Mouse (Mus musculus): ENCODE data around the gene Madcam1. TPM values are rescaled to one million over a fixed set of nuclear protein-coding genes. Genes with fewer than 3 reads are reported as not detected.

Gene Madcam1
- total RNA-seq, 2 experiments from 2014 or later, result not detected

- Histone ChIP-seq H3K4me3 (no peak within 1 kb of the TSS), H3K27ac (no peak within 1 kb of the TSS)
- no peak for DNase-seq (ENCODE audit: low spot score in 2 of 2)
- TF ChIP-seq CTCF (conservative IDR thresholded peaks at IDR 0.05), result no peak
Measured at GRCm38 (mm10) chr10:79645711-79646110, 18.6 kb upstream of the Madcam1 start, which contains the start of gene Odf3l2. Gene Odf3l2 (minus strand): TSS chr10:79645738.

DNA sequence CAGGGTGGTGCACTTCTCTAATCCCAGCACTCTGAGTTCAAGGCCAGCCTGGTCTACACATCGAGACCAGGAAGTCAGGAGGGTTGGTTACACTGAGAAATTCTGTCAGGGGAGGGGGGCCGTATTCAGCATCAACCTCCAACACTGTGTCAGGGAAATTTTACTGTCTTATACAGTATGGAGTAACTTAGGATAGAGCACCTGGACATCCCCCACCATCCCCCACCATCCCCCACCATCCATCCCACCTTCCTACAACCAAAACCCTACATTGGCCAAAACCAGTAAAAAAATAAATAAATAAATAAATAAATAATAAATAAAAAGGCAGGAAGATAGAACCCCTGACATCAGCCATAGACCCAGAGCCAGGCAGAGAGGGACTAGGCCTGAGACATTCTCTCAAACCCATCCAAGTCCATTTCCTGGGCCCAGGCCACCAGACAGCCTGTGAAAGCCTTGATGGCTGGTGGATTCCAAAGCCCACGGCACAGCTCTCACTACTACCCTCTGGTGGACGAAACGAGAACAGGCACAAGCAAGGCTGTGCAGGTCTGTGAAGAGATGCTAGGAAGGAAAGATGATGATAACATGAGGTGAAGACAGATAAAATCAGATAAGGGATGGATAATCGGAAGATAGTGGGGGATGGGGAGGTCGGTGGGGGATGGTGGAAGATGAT is 15.1 kb upstream of the Madcam1 start:
- TF ChIP-seq CTCF (conservative IDR thresholded peaks at IDR 0.05), result peak; percentile 84
- no peak overlapping the region for H3K4me3 ChIP-seq
- DNase-seq (ENCODE audit: low spot score in 2 of 2), result peak; percentile 81 to 90

GRCm38 (mm10) chr10:79652789-79653188 is 11.6 kb upstream of the Madcam1 start:
- no peak for DNase-seq (ENCODE audit: low spot score in 2 of 2)
- Histone ChIP-seq H3K27ac (no peak overlapping the region), H3K4me3 (no peak overlapping the region)
- TF ChIP-seq CTCF (conservative IDR thresholded peaks at IDR 0.05), result no peak

More for the DNA sequence above, 15.1 kb upstream of the Madcam1 start:
- no peak overlapping the region for H3K27ac ChIP-seq

- Histone ChIP-seq H3K4me3 (no peak overlapping the region), H3K27ac (peak overlapping the region; percentile 93)
- peak; percentile 55 to 78 for DNase-seq (ENCODE audit: low spot score in 2 of 2)
- TF ChIP-seq CTCF (conservative IDR thresholded peaks at IDR 0.05), result no peak
Measured at GRCm38 (mm10) chr10:79654946-79655395, 9.4 kb upstream of the Madcam1 start.

DNA sequence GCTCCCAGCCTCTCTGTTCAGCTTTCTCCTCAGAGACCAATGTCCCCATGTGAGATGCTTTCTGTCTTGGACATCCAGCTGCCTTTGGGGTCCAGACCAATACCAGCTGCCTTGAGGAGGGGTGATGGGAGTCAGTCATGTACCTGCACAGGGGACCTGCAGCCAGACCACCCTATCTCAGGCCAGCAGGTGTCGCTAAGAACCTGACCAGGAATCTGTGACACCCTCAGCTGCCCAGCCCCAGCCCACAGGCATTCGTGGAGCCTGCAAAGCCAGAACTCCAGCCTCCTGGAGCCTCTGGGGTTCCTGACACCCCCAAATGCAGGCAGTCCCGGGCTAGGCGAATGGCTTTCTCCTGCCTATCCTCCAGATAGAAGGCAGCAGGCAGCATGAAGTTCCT is 5.5 kb upstream of the Madcam1 start:
- DNase-seq (ENCODE audit: low spot score in 2 of 2), result no peak
- H3K27ac ChIP-seq, result no peak overlapping the region
- peak; percentile 42 for TF ChIP-seq CTCF (conservative IDR thresholded peaks at IDR 0.05)
- H3K4me3 ChIP-seq, result no peak overlapping the region

- Histone ChIP-seq H3K27ac (no peak overlapping the region), H3K4me3 (no peak overlapping the region)
- DNase-seq (ENCODE audit: low spot score in 2 of 2), result no peak
- TF ChIP-seq CTCF (conservative IDR thresholded peaks at IDR 0.05), result peak; percentile 61
Measured at GRCm38 (mm10) chr10:79660298-79660697, 4.1 kb upstream of the Madcam1 start.

GRCm38 (mm10) chr10:79661861-79662260 is 2.5 kb upstream of the Madcam1 start:
- no peak for DNase-seq (ENCODE audit: low spot score in 2 of 2)
- Histone ChIP-seq H3K27ac (no peak overlapping the region), H3K4me3 (no peak overlapping the region)
- no peak for TF ChIP-seq CTCF (conservative IDR thresholded peaks at IDR 0.05)

DNA sequence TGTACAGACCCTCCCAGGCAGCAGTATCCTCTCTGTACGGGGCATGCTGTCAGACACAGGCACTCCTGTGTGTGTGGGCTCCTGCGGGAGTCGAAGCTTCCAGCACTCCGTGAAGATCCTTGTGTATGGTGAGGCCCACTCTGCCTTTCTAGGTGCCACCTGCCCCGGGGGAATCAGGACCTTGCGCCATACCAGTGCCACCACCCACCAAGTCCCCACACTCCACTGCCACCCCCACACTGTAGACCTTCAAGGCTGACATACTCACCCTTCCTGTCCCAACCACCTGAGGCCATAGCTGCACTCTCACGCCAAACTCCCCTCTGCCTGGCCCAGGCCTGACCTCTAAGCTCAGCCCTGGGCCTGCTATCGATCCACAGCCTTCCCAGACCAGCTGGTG is 692 bp downstream of the Madcam1 start:
- Histone ChIP-seq H3K4me3 (no peak overlapping the region), H3K27ac (no peak overlapping the region)
- no peak for DNase-seq (ENCODE audit: low spot score in 2 of 2)
- TF ChIP-seq CTCF (conservative IDR thresholded peaks at IDR 0.05), result no peak

- Histone ChIP-seq H3K27ac (no peak overlapping the region), H3K4me3 (no peak overlapping the region)
- no peak for DNase-seq (ENCODE audit: low spot score in 2 of 2)
- TF ChIP-seq CTCF (conservative IDR thresholded peaks at IDR 0.05), result no peak
Measured at GRCm38 (mm10) chr10:79666493-79666892, 2.1 kb downstream of the Madcam1 start.

- TF ChIP-seq CTCF (conservative IDR thresholded peaks at IDR 0.05), result no peak
- Histone ChIP-seq H3K27ac (peak overlapping the region; percentile 96), H3K4me3 (no peak overlapping the region)
- DNase-seq (ENCODE audit: low spot score in 2 of 2), result no peak
Measured at GRCm38 (mm10) chr10:79668076-79668475, 3.7 kb downstream of the Madcam1 start.

GRCm38 (mm10) chr10:79668771-79669575 is 4.6 kb downstream of the Madcam1 start, which contains the start of gene Tpgs1:
Gene Tpgs1 (plus strand): TSS chr10:79669369.
- H3K27ac ChIP-seq, result peak within 1 kb of the TSS; percentile 96
- DNase-seq (ENCODE audit: low spot score in 2 of 2), result peak; percentile 91 to 93
- H3K4me3 ChIP-seq, result peak within 1 kb of the TSS; percentile 90
- peak; percentile 97 for TF ChIP-seq CTCF (conservative IDR thresholded peaks at IDR 0.05)

DNA sequence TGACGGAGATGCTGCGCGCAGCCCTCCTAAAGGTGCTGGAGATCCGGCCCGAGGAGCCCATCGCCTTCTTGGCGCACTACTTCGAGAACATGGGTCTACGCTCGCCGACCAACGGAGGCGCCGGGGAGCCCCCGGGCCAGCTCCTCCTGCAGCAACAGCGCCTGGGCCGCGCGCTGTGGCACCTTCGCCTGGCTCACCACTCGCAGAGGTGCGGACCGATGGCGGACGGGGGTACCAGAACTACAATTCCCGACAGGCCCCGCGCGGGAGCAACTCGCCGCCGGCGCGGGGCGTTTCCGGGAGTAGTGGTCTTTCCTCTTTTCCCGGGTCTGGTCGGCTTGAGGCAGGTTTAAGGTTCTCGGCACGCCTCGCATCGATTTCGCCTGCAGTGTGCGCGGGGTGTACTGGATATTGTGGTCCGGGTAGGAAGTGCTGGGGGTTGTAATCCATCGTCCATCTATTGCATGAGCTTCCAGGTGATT is 5.3 kb downstream of the Madcam1 start:
- DNase-seq (ENCODE audit: low spot score in 2 of 2), result peak; percentile 67 to 79
- Histone ChIP-seq H3K4me3 (peak overlapping the region; percentile 90), H3K27ac (peak overlapping the region; percentile 96)
- no peak for TF ChIP-seq CTCF (conservative IDR thresholded peaks at IDR 0.05)

Measured in layer of hippocampus, adult 2 months (tissue).